Mouse (Mus musculus) embryonic fibroblast, embryonic 13.5 days (primary cell): Measurements from ENCODE around the gene Smurf1. TPM values are rescaled to one million over a fixed set of nuclear protein-coding genes. Genes with fewer than 3 reads are reported as not detected.

Experiments used
- H3K27ac ChIP-seq: 2 replicates; pipeline ENCODE4 v1.5.1; 2012; ENCODE audit warnings: low read length, control low read depth, inconsistent platforms; ENCODE audit not compliant: insufficient read depth
- H3K4me1 ChIP-seq: 2 replicates; pipeline ENCODE4 v1.6.1; 2011; ENCODE audit warnings: low read length; ENCODE audit not compliant: control insufficient read depth, insufficient read depth
- H3K4me3 ChIP-seq: 2 replicates; pipeline ENCODE4 v1.5.1; 2011; ENCODE audit warnings: mild to moderate bottlenecking, control low read depth, low read length; ENCODE audit not compliant: insufficient read depth
- CTCF ChIP-seq: IDR thresholded peaks from 2 replicates; pipeline ENCODE4 v1.5.1; 2011; ENCODE audit warnings: mild to moderate bottlenecking, control low read depth, low read length, moderate library complexity, borderline replicate concordance; ENCODE audit not compliant: insufficient read depth
- POLR2A ChIP-seq: IDR thresholded peaks from 2 replicates; pipeline ENCODE4 v1.6.1; 2011; ENCODE audit warnings: low read depth, mild to moderate bottlenecking, control low read depth, low read length, moderate library complexity
- polyA plus RNA-seq: library from polyadenylated mRNA; stranded (reverse); fragments of >200 nt; gene quantifications from 2 replicates; pipeline ENCODE4 v1.2.4, GENCODE M21; 2011; ENCODE audit warnings: low read depth; ENCODE audit not compliant: missing spikeins, insufficient read length

Gene Smurf1
- polyA plus RNA-seq, 1 experiment, result 37.1 TPM

GRCm38 (mm10) chr5:144943346-144943745 lies 22.3 kb downstream of the Smurf1 start:
- Histone ChIP-seq H3K27ac (no peak overlapping the region), H3K4me3 (no peak overlapping the region), H3K4me1 (peaks cover 21% of the 10 kb centered on the region)
- TF ChIP-seq CTCF (no peak), POLR2A (no peak)

GRCm38 (mm10) chr5:144942431-144942830 lies 23.2 kb downstream of the Smurf1 start:
- Histone ChIP-seq H3K4me3 (no peak overlapping the region), H3K4me1 (peaks cover 17% of the 10 kb centered on the region), H3K27ac (no peak overlapping the region)
- TF ChIP-seq CTCF, result no peak
- TF ChIP-seq POLR2A, result no peak

- Histone ChIP-seq H3K4me3 (no peak overlapping the region), H3K4me1 (peaks cover 26% of the 10 kb centered on the region), H3K27ac (no peak overlapping the region)
- no peak for TF ChIP-seq POLR2A
- no peak for TF ChIP-seq CTCF
These were observed 24.7 kb downstream of the Smurf1 start for GRCm38 (mm10) chr5:144940904-144941303.

GRCm38 (mm10) chr5:144937304-144937703 lies 28.3 kb downstream of the Smurf1 start:
- no peak overlapping the region for H3K27ac ChIP-seq
- no peak for TF ChIP-seq CTCF
- no peak for TF ChIP-seq POLR2A
- H3K4me1 ChIP-seq, result peaks cover 25% of the 10 kb centered on the region
- no peak overlapping the region for H3K4me3 ChIP-seq

GRCm38 (mm10) chr5:144933486-144933885 lies 32.2 kb downstream of the Smurf1 start:
- Histone ChIP-seq H3K4me3 (no peak overlapping the region), H3K27ac (no peak overlapping the region), H3K4me1 (peaks cover 28% of the 10 kb centered on the region)
- no peak for TF ChIP-seq CTCF
- no peak for TF ChIP-seq POLR2A

- H3K4me3 ChIP-seq, result no peak overlapping the region
- TF ChIP-seq CTCF (no peak), POLR2A (no peak)
- H3K27ac ChIP-seq, result peak overlapping the region; percentile 47; the same call in 1 of the 2 replicates
- H3K4me1 ChIP-seq, result peaks cover 23% of the 10 kb centered on the region
These were observed 33.8 kb downstream of the Smurf1 start for GRCm38 (mm10) chr5:144931841-144932240.

GRCm38 (mm10) chr5:144928856-144929713 lies 36.6 kb downstream of the Smurf1 start:
- peaks cover 10% of the 10 kb centered on the region for H3K4me1 ChIP-seq
- TF ChIP-seq POLR2A (no peak), CTCF (no peak)
- no peak overlapping the region for H3K4me3 ChIP-seq
- no peak overlapping the region for H3K27ac ChIP-seq

GRCm38 (mm10) chr5:144926275-144926674 lies 39.4 kb downstream of the Smurf1 start:
- Histone ChIP-seq H3K4me3 (no peak overlapping the region), H3K4me1 (peaks cover 10% of the 10 kb centered on the region), H3K27ac (no peak overlapping the region)
- TF ChIP-seq POLR2A, result no peak
- TF ChIP-seq CTCF, result no peak

GRCm38 (mm10) chr5:144923351-144923750 lies 42.3 kb downstream of the Smurf1 start:
- H3K27ac ChIP-seq, result no peak overlapping the region
- H3K4me3 ChIP-seq, result no peak overlapping the region
- peaks cover 7% of the 10 kb centered on the region for H3K4me1 ChIP-seq
- TF ChIP-seq CTCF (no peak), POLR2A (no peak)

- no peak overlapping the region for H3K4me3 ChIP-seq
- TF ChIP-seq CTCF (no peak), POLR2A (no peak)
- peaks cover 8% of the 10 kb centered on the region for H3K4me1 ChIP-seq
- no peak overlapping the region for H3K27ac ChIP-seq
These were observed 45.9 kb downstream of the Smurf1 start for GRCm38 (mm10) chr5:144919790-144920189.

- Histone ChIP-seq H3K4me3 (no peak overlapping the region), H3K27ac (no peak overlapping the region), H3K4me1 (peaks cover 14% of the 10 kb centered on the region)
- TF ChIP-seq POLR2A (no peak), CTCF (no peak)
These were observed 46.5 kb downstream of the Smurf1 start for GRCm38 (mm10) chr5:144919194-144919593.

- TF ChIP-seq CTCF, result no peak
- no peak for TF ChIP-seq POLR2A
- H3K27ac ChIP-seq, result no peak overlapping the region
- H3K4me1 ChIP-seq, result peaks cover 12% of the 10 kb centered on the region
- no peak overlapping the region for H3K4me3 ChIP-seq
These were observed 47.4 kb downstream of the Smurf1 start for GRCm38 (mm10) chr5:144918204-144918603.
